Mouse (Mus musculus) liver, postnatal 0 days (tissue): ENCODE data around the gene Exoc8.

ENCODE experiments used
- CTCF ChIP-seq: sonication (generic); IDR thresholded peaks from 2 replicates; pipeline ENCODE4 v1.5.1; 2016; ENCODE audit warnings: antibody characterized with exemption, low read depth
- EP300 ChIP-seq: IDR thresholded peaks from 2 replicates; pipeline ENCODE4 v1.6.1; 2016; ENCODE audit warnings: antibody characterized with exemption, low read depth, mild to moderate bottlenecking

GRCm38 (mm10) chr8:124903198-124903597, 5.7 kb upstream of the Exoc8 start:
- no peak for TF ChIP-seq CTCF
- TF ChIP-seq EP300: no peak
